Mouse (Mus musculus) inflammation-experienced regulatory T-cells (primary cell): ENCODE measurements around the gene En1. TPM values are rescaled to one million over a fixed set of nuclear protein-coding genes. Genes with fewer than 3 reads are reported as not detected.

Source experiments
- polyA plus RNA-seq, 2 experiments: library from polyadenylated mRNA; unstranded; fragments of 100-300 nt; shearing (Covaris generic); gene quantifications; one replicate each; pipeline ENCODE4 v1.2.1; 2017

En1 gene
- polyA plus RNA-seq = under 1 TPM; 0.06 to 0.17 TPM

GRCm38 (mm10) chr1:120602031-120602730 is at the start of gene En1:
Gene En1, plus strand, starts transcription at chr1:120602418.

Other genes starting within 250 kb of the En1 start
- gene Marco, start 97.4 kb upstream of the En1 start, polyA plus RNA-seq = under 1 TPM in 1 of 2 experiments, not detected in 1; 0.24 TPM